ENCODE assay signal across 1 mouse cellular context in the genomic region with DNA sequence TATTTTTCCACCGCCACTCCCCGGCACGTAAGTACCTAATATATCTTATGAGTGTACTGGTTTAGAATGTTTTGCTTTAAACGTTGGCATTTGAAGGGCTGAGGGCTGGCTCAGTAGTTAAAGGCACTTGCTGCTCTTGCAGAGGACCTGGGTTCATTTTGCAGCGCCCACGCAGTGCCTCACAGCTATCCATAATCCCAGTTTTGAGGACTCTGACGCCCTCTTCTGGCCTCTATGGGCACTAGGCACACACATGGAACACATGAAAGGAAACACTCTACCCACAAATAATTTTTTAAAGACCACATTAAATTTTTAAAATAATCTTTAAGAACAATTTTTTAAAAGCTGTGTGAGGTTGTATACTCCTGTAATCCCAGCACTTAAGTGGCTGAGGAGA.
TF ChIP-seq lines count a peak whose summit lies in the region.

No protein-coding gene starts in this region.

TF ChIP-seq in MEL, 35 proteins besides CTCF, POLR2A, EP300 and RAD21 (continued from another document):
- no peak for TF ChIP-seq ELF1 (IDR thresholded peaks at IDR 0.05; ENCODE audit: low read depth, low read length)
- no peak for TF ChIP-seq TAL1 (IDR thresholded peaks at IDR 0.05; ENCODE audit: low read length)
- TF ChIP-seq GATA1 (IDR thresholded peaks at IDR 0.05; ENCODE audit: low read depth, low read length), result no peak
- no peak for TF ChIP-seq E2F4 (IDR thresholded peaks at IDR 0.05; ENCODE audit: borderline replicate concordance, low read depth, low read length)
- TF ChIP-seq TCF12 (IDR thresholded peaks at IDR 0.05; ENCODE audit: low read depth, low read length), result no peak
